Mouse (Mus musculus): Measurements from ENCODE around the gene Gm17651. TPM values are rescaled to one million over a fixed set of nuclear protein-coding genes. Genes with fewer than 3 reads are reported as not detected.
A peak's percentile ranks its signal among the peaks of the same experiment; 100 is the strongest.

Gene Gm17651
- total RNA-seq, 1 experiment from 2014 or later: not detected

DNA sequence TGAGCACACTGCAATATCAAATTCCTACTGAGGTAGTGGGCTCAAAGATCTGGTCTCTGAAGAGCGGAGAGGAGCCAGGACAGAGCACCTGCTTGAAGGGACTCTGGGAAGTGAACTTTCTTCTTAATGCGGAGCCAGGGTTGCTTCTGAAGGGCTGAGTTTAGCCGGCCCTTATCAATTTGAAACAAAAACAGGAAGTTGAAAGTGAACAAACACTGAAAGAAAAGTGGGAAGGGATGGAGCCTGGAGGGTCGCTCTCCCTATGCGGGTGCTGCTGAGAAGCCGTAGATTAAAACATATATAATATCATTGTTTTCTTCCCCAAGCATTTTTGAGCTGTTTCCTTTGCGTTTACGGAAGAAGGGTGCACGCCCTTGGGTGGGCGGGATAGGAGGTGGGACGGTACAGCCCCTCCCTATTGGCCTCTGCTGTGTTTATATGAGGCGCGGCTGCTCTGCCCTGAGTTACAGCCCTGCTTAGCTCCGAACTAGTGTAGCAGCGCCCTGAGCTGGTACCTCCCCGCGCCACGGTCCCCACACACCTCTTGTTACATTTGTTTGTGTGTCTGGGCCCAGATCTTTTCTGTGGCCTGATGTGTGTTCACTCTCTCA, 46.0 kb downstream of the Gm17651 start, which contains the start of gene Fmo5:
TSS of gene Fmo5 (plus strand) at position 414 of the 611 bp plus-strand sequence.
- DNase-seq: peak; percentile 73

DNA sequence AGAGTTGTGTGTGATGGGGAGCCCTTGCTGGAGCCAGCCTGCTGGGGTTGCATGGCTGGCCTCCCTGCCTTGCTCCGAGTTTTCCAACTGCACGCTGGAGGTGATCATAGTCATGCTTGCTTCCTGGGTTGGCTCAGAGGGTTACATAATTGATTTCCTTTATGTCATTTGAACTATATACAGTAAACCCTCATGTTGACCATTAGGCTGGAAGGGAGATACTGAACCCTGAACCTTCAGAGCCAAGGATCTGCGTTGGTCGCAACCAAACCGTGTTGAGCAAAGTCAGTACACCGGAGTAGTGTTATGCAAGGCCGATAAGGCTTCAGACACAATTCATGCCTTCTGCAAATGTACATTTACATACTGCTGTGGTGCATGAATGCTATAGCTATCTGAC, 46.6 kb downstream of the Gm17651 start:
- DNase-seq: no peak

DNA sequence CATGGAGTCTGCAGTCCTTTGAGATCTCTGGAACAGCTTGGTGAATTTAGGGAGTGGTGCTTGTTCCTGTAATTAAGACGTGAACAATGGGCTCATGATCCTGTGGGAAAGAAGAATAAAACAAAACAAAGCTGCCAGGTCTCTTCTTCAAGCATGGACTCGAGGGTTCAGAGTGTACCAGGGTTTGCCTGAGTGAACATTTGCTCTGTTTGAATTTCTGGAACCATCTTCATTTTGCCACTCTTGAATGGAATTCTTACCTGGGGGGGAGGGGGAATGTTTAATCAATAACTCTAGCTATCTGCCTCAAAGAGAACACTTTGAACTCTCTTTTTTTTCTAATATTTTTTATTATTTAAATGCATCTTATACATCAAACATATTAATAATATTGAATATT, 49.9 kb downstream of the Gm17651 start:
- no peak for DNase-seq

Small RNAs within 50 kb of the gene (microRNA-seq; reads per million reads assigned to microRNA genes)
- 0 to 1.0 reads per million in 2 experiments for gene Mir7225

Other genes starting within 250 kb of the Gm17651 start
- gene Chd1l, start 64.5 kb downstream of the Gm17651 start, total RNA-seq (2021): 13.9 and 20.1 TPM in 2 replicates
- 10.7 and 13.1 TPM in 2 replicates for gene Fmo5, start 45.9 kb downstream of the Gm17651 start, total RNA-seq (2021)
- gene Prkab2, start 16.5 kb downstream of the Gm17651 start, total RNA-seq (2021): 9.6 and 11.6 TPM in 2 replicates
- 21.6 and 23.6 TPM in 2 replicates for gene Pde4dip, start 214.0 kb upstream of the Gm17651 start, total RNA-seq (2021)
- 116 and 129 TPM in 2 replicates for gene Sec22b, start 226.5 kb upstream of the Gm17651 start, total RNA-seq (2021)